Mouse (Mus musculus) kidney, postnatal 4 days (tissue): Measurements from ENCODE around the gene Fpr2.
"Not testable (repeated sequence)": the region's sequence is repeated elsewhere in the genome, so short reads cannot be mapped to it uniquely, and the experiment has no call there.

Experiments used
- DNase-seq, 2 experiments: peaks; one replicate each; pipeline ENCODE4 v3.0.0; 2021; ENCODE audit warnings: mixed read lengths in 2 of 2

Fpr2 gene

DNA sequence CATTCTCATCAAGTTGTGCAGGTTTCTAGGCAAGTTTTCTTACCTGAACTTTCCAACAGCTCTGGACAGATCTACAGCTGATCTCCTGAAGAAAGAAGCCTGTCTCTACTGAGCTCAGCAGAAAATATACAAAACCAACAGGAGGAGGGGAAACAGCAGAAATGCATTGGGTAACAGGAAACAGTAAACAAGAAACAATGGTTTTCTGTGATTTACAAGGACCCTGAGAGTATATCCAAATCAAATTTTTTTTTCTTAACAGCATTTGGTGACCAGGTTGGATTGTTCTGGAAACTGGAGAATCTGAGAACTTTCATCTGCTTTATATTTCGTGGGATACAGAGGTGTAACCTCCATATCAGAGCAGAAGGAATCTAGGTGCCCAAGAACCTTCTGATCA is 3.8 kb upstream of the Fpr2 start, which contains the start of gene Fpr1:
Gene Fpr1 (minus strand): TSS at position 101 of the 400 bp plus-strand sequence.
- no peak for DNase-seq

DNA sequence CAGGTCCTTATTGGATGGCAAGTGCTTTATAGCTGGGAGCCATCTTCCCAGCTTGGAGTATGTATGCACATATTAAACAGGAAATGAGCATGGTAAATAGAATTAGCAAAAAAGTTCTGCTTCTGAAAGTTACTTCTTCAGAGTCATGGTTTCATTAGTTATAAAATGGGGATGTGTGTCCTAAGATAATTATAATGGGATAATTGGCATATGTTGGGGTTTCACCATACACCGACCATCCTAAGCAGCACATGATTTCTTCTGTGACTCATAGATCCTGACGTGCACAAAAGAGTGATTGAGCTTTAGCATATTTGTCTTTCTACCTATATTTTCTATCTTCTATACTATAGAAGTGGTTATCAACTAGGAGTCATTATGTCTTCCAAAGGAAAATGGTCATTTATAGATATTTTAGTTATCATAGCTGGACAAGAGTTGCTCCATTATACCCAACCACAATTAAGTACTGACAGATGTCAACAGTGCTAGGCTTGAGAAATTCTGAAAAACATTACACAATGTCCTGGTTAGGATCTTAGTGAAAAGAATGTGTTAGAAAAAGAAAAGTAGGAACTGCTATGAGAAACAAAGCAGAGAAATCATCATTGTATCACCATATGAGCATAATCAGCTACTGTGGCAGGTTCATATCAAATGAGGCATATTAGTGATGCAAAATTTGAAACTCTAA is 2.3 kb downstream of the Fpr2 start:
- DNase-seq: no peak

DNA sequence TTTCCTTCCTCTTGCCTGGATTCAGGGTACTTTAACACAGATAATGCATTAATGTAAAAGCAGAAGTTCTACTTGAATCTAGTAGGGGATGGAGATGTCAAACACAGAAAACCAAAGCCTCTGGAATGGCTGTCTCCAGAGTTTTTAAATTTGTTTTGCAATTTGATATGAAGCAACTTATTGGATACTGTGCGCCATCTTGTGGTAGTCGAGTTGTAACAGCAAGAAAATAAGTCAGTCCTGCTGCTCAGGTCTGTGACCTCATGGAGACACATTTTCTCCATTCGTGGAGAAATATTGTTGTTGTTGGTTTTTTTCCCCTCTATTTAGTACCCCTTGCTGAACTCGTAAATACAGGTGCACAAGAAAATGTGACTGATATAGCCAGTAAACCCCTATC is 8.4 kb downstream of the Fpr2 start:
- DNase-seq: peak; percentile 10 to 19

DNA sequence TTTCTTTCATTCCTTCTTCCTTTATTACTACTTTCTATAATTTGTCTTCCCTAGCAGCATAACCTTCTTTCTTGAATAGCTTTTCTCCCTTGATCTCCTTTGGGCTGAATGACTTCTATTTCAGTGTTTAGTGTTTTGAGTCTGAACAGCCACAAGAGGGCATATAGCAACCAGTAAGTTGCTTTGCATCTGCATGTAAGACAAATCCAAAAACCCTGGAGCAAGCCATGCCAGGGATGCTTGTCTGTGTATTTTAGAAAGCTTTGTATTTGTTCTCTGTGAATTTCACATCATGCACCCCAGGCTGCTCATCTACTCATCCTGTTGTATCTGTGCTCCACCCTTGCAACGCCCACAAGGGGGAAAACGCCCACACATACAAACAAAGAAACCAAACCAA is 11.6 kb downstream of the Fpr2 start:
- DNase-seq: no peak

DNA sequence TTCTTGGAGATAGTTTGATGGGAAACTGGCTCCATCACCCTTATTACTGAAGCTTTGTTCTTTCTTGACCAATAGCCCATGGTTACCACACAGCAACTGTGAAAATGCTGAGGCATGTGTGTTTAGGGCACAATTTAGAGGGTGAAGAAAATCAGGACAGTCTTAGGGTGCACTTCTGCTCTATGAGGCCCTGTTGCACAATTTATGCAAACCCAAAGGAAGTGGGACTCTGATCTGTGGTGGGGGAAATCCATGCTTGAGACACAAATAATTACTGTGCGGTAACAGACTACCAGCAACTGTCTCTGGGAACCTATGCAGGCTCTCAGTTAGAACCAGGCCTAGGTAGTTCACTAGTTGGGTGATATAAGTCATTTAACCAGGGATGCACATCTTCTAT is 13.1 kb downstream of the Fpr2 start:
- DNase-seq: no peak

DNA sequence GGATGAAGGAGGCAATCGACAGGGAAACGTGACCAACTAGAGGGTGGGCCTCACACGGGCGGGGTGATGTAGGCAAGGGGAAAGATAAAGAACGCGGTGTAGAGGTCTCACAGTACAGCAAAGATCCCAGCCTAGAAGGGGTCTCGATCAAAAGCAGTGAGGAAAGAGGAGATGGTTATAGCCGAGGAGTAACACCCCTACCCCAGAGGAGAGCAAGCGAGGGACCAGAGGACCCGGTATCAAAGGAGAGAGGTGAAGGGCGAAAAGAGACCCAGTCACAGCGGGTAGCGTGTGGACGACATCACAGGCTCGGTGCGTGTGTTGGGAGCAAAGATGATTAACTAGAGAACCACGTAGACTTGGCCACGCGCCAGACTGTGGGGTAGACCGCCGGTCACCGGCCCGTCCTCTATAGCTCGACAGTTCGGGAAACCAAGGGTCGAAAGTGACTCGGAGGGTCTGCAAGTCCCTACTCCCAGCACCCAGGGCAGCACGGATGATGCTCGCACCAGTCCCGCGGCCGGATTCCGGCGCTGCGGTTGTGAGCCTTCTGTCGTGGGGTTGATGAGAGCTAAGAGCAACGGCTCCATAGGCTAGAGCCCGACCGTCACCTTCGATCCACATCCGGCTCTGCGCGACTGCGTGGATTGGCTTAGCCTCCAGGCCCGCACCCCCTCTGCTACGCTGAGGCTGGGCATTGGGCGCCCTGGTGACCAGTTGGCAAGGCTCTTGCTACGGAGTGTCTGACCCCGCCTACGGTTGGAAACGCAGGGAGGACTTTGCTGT is 22.2 kb downstream of the Fpr2 start:
- DNase-seq: peak; percentile 84 to 92

DNA sequence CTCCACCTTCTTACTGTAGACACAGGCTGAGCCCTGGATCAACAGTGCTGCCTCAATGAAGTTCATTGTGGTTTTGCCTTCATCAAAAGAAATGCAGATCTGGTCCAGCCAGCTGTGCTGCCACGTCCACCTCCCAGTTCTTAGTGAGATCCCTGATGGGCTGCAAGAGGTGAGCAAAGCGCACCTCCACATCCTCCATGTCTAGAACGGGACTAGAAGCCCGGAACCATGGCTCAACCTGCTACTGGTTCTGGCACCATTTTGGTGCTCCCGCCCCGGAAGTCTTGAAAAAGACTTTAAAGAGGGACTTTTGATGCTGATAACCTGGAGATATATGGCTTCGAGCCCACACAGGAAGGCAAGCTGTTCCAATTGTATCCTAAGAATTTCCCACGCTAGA is 25.0 kb downstream of the Fpr2 start:
- not testable (repeated sequence) for DNase-seq

DNA sequence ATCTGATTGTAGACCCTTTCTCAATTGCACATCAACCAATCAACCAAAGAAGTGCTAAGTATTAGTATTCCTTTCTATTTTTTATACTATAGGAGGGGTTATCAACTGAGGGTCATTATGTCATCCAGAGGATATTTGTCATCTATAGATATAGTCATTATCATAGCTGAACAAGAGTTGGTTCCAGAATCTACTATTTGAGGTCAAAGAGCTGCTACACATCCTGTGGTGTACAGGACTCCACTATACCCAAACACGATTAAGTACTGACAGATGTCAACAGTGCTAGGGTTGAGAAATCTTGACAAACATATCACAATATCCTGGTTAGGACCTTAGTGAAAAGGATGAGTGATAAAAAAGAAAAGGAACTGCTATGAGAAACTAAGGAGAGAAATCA is 29.8 kb downstream of the Fpr2 start:
- DNase-seq: no peak

DNA sequence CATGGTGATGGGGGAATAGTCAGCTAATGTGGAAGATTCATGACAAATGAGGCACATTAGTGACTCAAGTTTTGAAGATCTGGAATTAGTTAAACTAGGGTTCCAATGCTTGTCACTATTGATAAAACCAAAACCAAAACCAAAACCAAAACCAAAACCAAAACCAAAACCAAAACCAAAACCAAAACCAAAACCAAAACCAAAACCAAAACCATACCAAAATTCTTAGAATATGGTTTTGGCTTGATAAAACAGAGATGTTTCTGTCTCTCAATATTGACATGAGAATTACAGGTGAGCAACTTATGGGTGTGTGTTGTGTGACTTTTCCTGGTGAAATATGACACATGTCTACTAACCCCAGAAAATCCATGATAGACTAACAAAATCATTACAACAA is 30.2 kb downstream of the Fpr2 start:
- DNase-seq: no peak
